8 mouse cellular contexts compared by ENCODE assay signal in the genomic region with DNA sequence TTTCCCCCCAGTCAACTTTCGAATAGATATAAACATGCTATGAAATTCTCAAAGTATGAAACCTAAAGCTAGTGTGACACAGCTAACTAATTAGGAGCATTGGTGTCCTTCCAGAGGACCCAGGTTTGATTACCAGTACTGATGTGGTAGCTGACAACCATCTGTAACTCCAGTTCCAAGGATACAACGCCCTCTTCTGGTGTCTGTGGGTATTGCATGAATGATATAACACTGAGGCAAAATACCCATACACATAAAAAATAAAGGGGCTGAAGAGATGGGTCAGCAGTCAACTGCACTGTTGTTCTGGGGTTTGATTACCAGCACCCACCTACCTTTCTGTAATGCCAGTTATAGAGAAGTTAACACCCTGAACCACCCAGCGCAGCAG. TPM values are rescaled to one million over a fixed set of nuclear protein-coding genes. Genes with fewer than 3 reads are reported as not detected.
DNase-seq lines count a peak whose midpoint lies in the region; ATAC-seq and TF ChIP-seq lines count a peak whose summit lies in the region.

No protein-coding gene starts in this region.

- intact Hi-C loops in heart, postnatal 14 days (cut with DNase I): no loop called here

- H3K27ac ChIP-seq in heart, embryonic 12.5 days (ENCODE audit: poor library complexity, severe bottlenecking): peak overlapping the region; percentile 72
- H3K27ac ChIP-seq in CH12.LX (ENCODE audit: insufficient read depth, low read depth): no peak overlapping the region
- H3K27ac ChIP-seq in liver, embryonic 13.5 days: peak overlapping the region; percentile 91

- no peak for ATAC-seq in heart, embryonic 12.5 days (ENCODE audit: insufficient number of reproducible peaks, low FRiP score)
- ATAC-seq in erythroblast, adult 5-6 weeks (replicated peaks; ENCODE audit: low FRiP score, poor library complexity, severe bottlenecking): peak; percentile 35
- ATAC-seq in liver, embryonic 13.5 days (ENCODE audit: low read depth): no peak
- ATAC-seq in frontal cortex, adult (ENCODE audit: low TSS enrichment): no peak

- 0 out of 2 replicates have a peak overlapping the region, but pooled peaks have one; percentile 42 for H3K4me2 ChIP-seq in heart, embryonic 12.5 days
- no peak overlapping the region for H3K4me2 ChIP-seq in CH12.LX (ENCODE audit: insufficient read depth, low read depth, poor library complexity, severe bottlenecking)
- H3K4me2 ChIP-seq in liver, embryonic 13.5 days: peak overlapping the region; percentile 69

- TF ChIP-seq POLR2A in CH12.LX (IDR thresholded peaks at IDR 0.05; ENCODE audit: low read depth, low read length): no peak

- H3K36me3 ChIP-seq in heart, embryonic 12.5 days: peaks cover 8% of the 10 kb centered on the region
- H3K36me3 ChIP-seq in CH12.LX (replicated peaks in 1 of 2; ENCODE audit: control insufficient read depth in 1 of 2, insufficient read depth in 1 of 2, low read length in 1 of 2): peaks cover 7 to 44% of the 10 kb centered on the region in 2 experiments
- H3K36me3 ChIP-seq in liver, embryonic 13.5 days: no peaks in the 10 kb centered on the region

- no peaks in the 10 kb centered on the region for H3K9me3 ChIP-seq in heart, embryonic 12.5 days (replicated peaks)
- H3K9me3 ChIP-seq in CH12.LX (replicated peaks; ENCODE audit: low read length): no peaks in the 10 kb centered on the region
- no peaks in the 10 kb centered on the region for H3K9me3 ChIP-seq in liver, embryonic 13.5 days (replicated peaks)

- H3K79me2 ChIP-seq in CH12.LX (replicated peaks; ENCODE audit: control insufficient read depth, extremely low read depth, insufficient read depth, poor library complexity, severe bottlenecking): peaks cover 3% of the 10 kb centered on the region; the same call in 1 of the 2 replicates

- WGBS in heart, embryonic 12.5 days: 58% methylated on average over 3 of the region's 3 CpGs
- WGBS in liver, embryonic 13.5 days (ENCODE audit: insufficient replicate concordance): 48% methylated on average over 3 of the region's 3 CpGs

- TF ChIP-seq RAD21 in CH12.LX (IDR thresholded peaks at IDR 0.05; ENCODE audit: low read depth, low read length): peak; percentile 35

- in situ Hi-C loops in CH12.LX (cut with MboI; ENCODE audit: low pct_ligation_motif_present, low pct_unique_long_range_greater_than_20kb, low sequenced_read_pairs): no loop called here

- TF ChIP-seq CTCF in CH12.LX (conservative IDR thresholded peaks at IDR 0.05 in 1 of 2, IDR thresholded peaks at IDR 0.05 in 1 of 2; ENCODE audit: low read depth in 2 of 2, low read length in 2 of 2): peak; percentile 60 to 73

- no peak for DNase-seq in heart, postnatal 14 days
- DNase-seq in CH12.LX (ENCODE audit: extremely low read depth): peak; percentile 24
- DNase-seq in liver, embryonic 13.5 days: no peak
- no peak for DNase-seq in layer of hippocampus, postnatal 14 days (ENCODE audit: low spot score in 2 of 2)
- DNase-seq in urinary bladder, adult 18-20 months (ENCODE audit: low spot score in 2 of 2): no peak

- no peak overlapping the region for H3K4me3 ChIP-seq in heart, embryonic 12.5 days
- no peak overlapping the region for H3K4me3 ChIP-seq in CH12.LX (replicated peaks in 1 of 3; ENCODE audit: low read depth in 2 of 3, low read length in 2 of 3, poor library complexity in 1 of 3)
- peak overlapping the region; percentile 47 for H3K4me3 ChIP-seq in liver, embryonic 13.5 days (replicated peaks)

- TF ChIP-seq EP300 in CH12.LX (IDR thresholded peaks at IDR 0.05; ENCODE audit: low read length): no peak

- H3K27me3 ChIP-seq in heart, embryonic 12.5 days (replicated peaks): no peaks in the 10 kb centered on the region
- H3K27me3 ChIP-seq in CH12.LX (replicated peaks): no peaks in the 10 kb centered on the region
- H3K27me3 ChIP-seq in liver, embryonic 13.5 days: peaks cover 34% of the 10 kb centered on the region

- peaks cover 37% of the 10 kb centered on the region for H3K4me1 ChIP-seq in heart, embryonic 12.5 days (replicated peaks)
- H3K4me1 ChIP-seq in CH12.LX (ENCODE audit: control insufficient read depth in 1 of 2, insufficient read depth in 2 of 2): peaks cover 4 to 22% of the 10 kb centered on the region in 2 experiments
- H3K4me1 ChIP-seq in liver, embryonic 13.5 days (replicated peaks): peaks cover 78% of the 10 kb centered on the region

- dilution Hi-C loops in CH12.LX (cut with MboI; ENCODE audit: extremely low pct_ligation_motif_present, extremely low pct_unique_long_range_greater_than_20kb, low sequenced_read_pairs): no loop called here

- H3K9ac ChIP-seq in heart, embryonic 12.5 days: no peak overlapping the region
- no peak overlapping the region for H3K9ac ChIP-seq in CH12.LX (ENCODE audit: insufficient read depth, low read depth)
- peak overlapping the region; percentile 70; the same call in 1 of the 2 replicates for H3K9ac ChIP-seq in liver, embryonic 13.5 days

TF ChIP-seq in CH12.LX, 34 proteins besides CTCF, POLR2A, EP300 and RAD21:
- TF ChIP-seq CHD2 (IDR thresholded peaks at IDR 0.05; ENCODE audit: low read length) (no peak), ZC3H11A (IDR thresholded peaks at IDR 0.05; ENCODE audit: low read depth, low read length) (no peak), CHD1 (IDR thresholded peaks at IDR 0.05; ENCODE audit: low read depth, low read length) (no peak), SMC3 (IDR thresholded peaks at IDR 0.05; ENCODE audit: low read depth, low read length) (peak; percentile 44)

RNA-seq across cellular contexts. Expression of a gene that starts 3.6 kb away (rescaled TPM):
- polyA plus RNA-seq in heart, embryonic 12.5 days (2016; fragmentation: Nextera tagmentation; extraction: Ambion mirVana): 19.2 and 23.5 TPM in 2 replicates
- total RNA-seq in heart, postnatal 14 days (2021): 10 to 100 TPM; 45.4 to 47.4 TPM
- total RNA-seq in CH12.LX (2012; rRNA removed) (66.4 and 69.6 TPM in 2 replicates), CH12.LX (2014; rRNA removed) (30.6 and 31.9 TPM in 2 replicates)
- 87.1 and 92.0 TPM in 2 replicates for polyA plus RNA-seq in CH12.LX (2012; ENCODE audit: insufficient read length, low read depth)
- 7.9 and 9.8 TPM in 2 replicates for total RNA-seq in erythroblast, adult 5-6 weeks (2015; ENCODE audit: low replicate concordance)
- total RNA-seq in erythroblast, adult 5-6 weeks (2017; ENCODE audit: low replicate concordance): 16.8 and 18.5 TPM in 2 replicates
- 2.6 and 4.4 TPM in 2 replicates for polyA plus RNA-seq in liver, embryonic 13.5 days (2015; fragmentation: Nextera tagmentation; extraction: Ambion mirVana)
- 100 to 1,000 TPM; 519 to 534 TPM for total RNA-seq in layer of hippocampus, postnatal 14 days (2021)

RNA-seq across cellular contexts. Expression of a gene that starts 22.5 kb away (rescaled TPM):
- 147 and 150 TPM in 2 replicates for polyA plus RNA-seq in heart, embryonic 12.5 days (2016; fragmentation: Nextera tagmentation; extraction: Ambion mirVana)
- 10 to 100 TPM; 85.4 to 91.7 TPM for total RNA-seq in heart, postnatal 14 days (2021)
- total RNA-seq in CH12.LX (2012; rRNA removed): 193 and 208 TPM in 2 replicates
- total RNA-seq in CH12.LX (2014; rRNA removed): 161 and 201 TPM in 2 replicates
- polyA plus RNA-seq in CH12.LX (2012; ENCODE audit: insufficient read length, low read depth): 137 and 153 TPM in 2 replicates
- total RNA-seq in erythroblast, adult 5-6 weeks (2015; ENCODE audit: low replicate concordance): 25.6 and 30.3 TPM in 2 replicates
- 18.5 and 25.2 TPM in 2 replicates for total RNA-seq in erythroblast, adult 5-6 weeks (2017; ENCODE audit: low replicate concordance)
- polyA plus RNA-seq in liver, embryonic 13.5 days (2015; fragmentation: Nextera tagmentation; extraction: Ambion mirVana): 102 and 105 TPM in 2 replicates
- 100 to 1,000 TPM in 1 of 2 experiments, 10 to 100 TPM in 1; 99.3 to 111 TPM for total RNA-seq in layer of hippocampus, postnatal 14 days (2021)

RNA-seq across cellular contexts. Expression of a gene that starts 22.7 kb away (rescaled TPM):
- 24.8 and 27.1 TPM in 2 replicates for polyA plus RNA-seq in heart, embryonic 12.5 days (2016; fragmentation: Nextera tagmentation; extraction: Ambion mirVana)
- 10 to 100 TPM; 25.0 to 29.3 TPM for total RNA-seq in heart, postnatal 14 days (2021)
- total RNA-seq in CH12.LX (2012; rRNA removed) (28.4 and 37.4 TPM in 2 replicates), CH12.LX (2014; rRNA removed) (27.3 and 29.3 TPM in 2 replicates)
- 29.5 and 33.2 TPM in 2 replicates for polyA plus RNA-seq in CH12.LX (2012; ENCODE audit: insufficient read length, low read depth)
- 12.5 and 16.1 TPM in 2 replicates for total RNA-seq in erythroblast, adult 5-6 weeks (2015; ENCODE audit: low replicate concordance)
- 23.5 and 31.4 TPM in 2 replicates for total RNA-seq in erythroblast, adult 5-6 weeks (2017; ENCODE audit: low replicate concordance)
- polyA plus RNA-seq in liver, embryonic 13.5 days (2015; fragmentation: Nextera tagmentation; extraction: Ambion mirVana): 10.3 and 13.0 TPM in 2 replicates
- total RNA-seq in layer of hippocampus, postnatal 14 days (2021): 10 to 100 TPM; 36.0 to 39.7 TPM

RNA-seq across cellular contexts. Expression of a gene that starts 25.3 kb away (rescaled TPM):
- 34.4 and 35.7 TPM in 2 replicates for polyA plus RNA-seq in heart, embryonic 12.5 days (2016; fragmentation: Nextera tagmentation; extraction: Ambion mirVana)
- 10 to 100 TPM; 37.4 to 39.6 TPM for total RNA-seq in heart, postnatal 14 days (2021)
- total RNA-seq in CH12.LX (2012; rRNA removed) (0.25 and 0.38 TPM in 2 replicates), CH12.LX (2014; rRNA removed) (not detected in 2 replicates)
- polyA plus RNA-seq in CH12.LX (2012; ENCODE audit: insufficient read length, low read depth): 0.16 and 0.22 TPM in 2 replicates
- total RNA-seq in erythroblast, adult 5-6 weeks (2015; ENCODE audit: low replicate concordance): not detected in 2 replicates
- not detected in 2 replicates for total RNA-seq in erythroblast, adult 5-6 weeks (2017; ENCODE audit: low replicate concordance)
- 8.9 and 9.5 TPM in 2 replicates for polyA plus RNA-seq in liver, embryonic 13.5 days (2015; fragmentation: Nextera tagmentation; extraction: Ambion mirVana)
- 1 to 10 TPM; 2.1 to 2.3 TPM for total RNA-seq in layer of hippocampus, postnatal 14 days (2021)

RNA-seq across cellular contexts. Expression of a gene that starts 32.5 kb away (rescaled TPM):
- polyA plus RNA-seq in heart, embryonic 12.5 days (2016; fragmentation: Nextera tagmentation; extraction: Ambion mirVana): 6.7 and 8.5 TPM in 2 replicates
- under 1 TPM; 0.34 to 0.48 TPM for total RNA-seq in heart, postnatal 14 days (2021)
- total RNA-seq in CH12.LX (2012; rRNA removed) (0.30 and 0.34 TPM in 2 replicates), CH12.LX (2014; rRNA removed) (not detected in 2 replicates)
- polyA plus RNA-seq in CH12.LX (2012; ENCODE audit: insufficient read length, low read depth): 0.21 TPM in 1 of 2 replicates, not detected in the other
- 1.7 and 15.2 TPM in 2 replicates for total RNA-seq in erythroblast, adult 5-6 weeks (2015; ENCODE audit: low replicate concordance)
- 0.70 and 3.2 TPM in 2 replicates for total RNA-seq in erythroblast, adult 5-6 weeks (2017; ENCODE audit: low replicate concordance)
- polyA plus RNA-seq in liver, embryonic 13.5 days (2015; fragmentation: Nextera tagmentation; extraction: Ambion mirVana): 0.92 and 1.1 TPM in 2 replicates
- total RNA-seq in layer of hippocampus, postnatal 14 days (2021): 10 to 100 TPM; 71.7 to 76.9 TPM

Comparison
In these comparisons a context has a peak if more than half of its experiments do, and no peak if none do; other contexts are left out.
1. RNA of a gene that starts 3.6 kb away (total RNA-seq): 519 to 534 TPM in layer of hippocampus, postnatal 14 days; 30.6 to 69.6 TPM in CH12.LX, 45.4 to 47.4 TPM in heart, postnatal 14 days and 7.9 to 18.5 TPM in erythroblast, adult 5-6 weeks; every median in the first group is over 4 times any median in the second.